Mouse (Mus musculus) intestine, embryonic 15.5 days (tissue): ENCODE measurements around the gene Gm9903. TPM values are rescaled to one million over a fixed set of nuclear protein-coding genes. Genes with fewer than 3 reads are reported as not detected.

Experiments used
- ATAC-seq: fragments of 200-750 bp; cut with Nextera tagmentation; 2 replicates; pipeline ENCODE4 v1.8.0; 2017; ENCODE audit warnings: moderate TSS enrichment, moderate library complexity
- H3K27ac ChIP-seq: fragments of 300-500 bp; sonication (generic); 2 replicates; pipeline ENCODE4 v1.5.1; 2015; ENCODE audit warnings: mild to moderate bottlenecking, inconsistent platforms
- H3K27me3 ChIP-seq: fragments of 300-500 bp; sonication (generic); replicated peaks from 2 replicates; pipeline ENCODE4 v1.6.1; 2015; ENCODE audit warnings: inconsistent platforms
- H3K36me3 ChIP-seq: fragments of 300-500 bp; sonication (generic); 2 replicates; pipeline ENCODE4 v1.6.1; 2015; ENCODE audit warnings: inconsistent platforms
- H3K4me1 ChIP-seq: fragments of 300-500 bp; sonication (generic); replicated peaks from 2 replicates; pipeline ENCODE4 v1.6.1; 2015; ENCODE audit warnings: inconsistent platforms
- H3K4me2 ChIP-seq: fragments of 300-500 bp; sonication (generic); replicated peaks from 2 replicates; pipeline ENCODE4 v1.6.1; 2015; ENCODE audit warnings: mild to moderate bottlenecking, inconsistent platforms
- H3K4me3 ChIP-seq: fragments of 300-500 bp; sonication (generic); replicated peaks from 2 replicates; pipeline ENCODE4 v1.5.1; 2015; ENCODE audit warnings: inconsistent platforms
- H3K9ac ChIP-seq: fragments of 300-500 bp; sonication (generic); 2 replicates; pipeline ENCODE4 v1.6.1; 2015; ENCODE audit warnings: inconsistent platforms
- H3K9me3 ChIP-seq: fragments of 300-500 bp; sonication (generic); 2 replicates; pipeline ENCODE4 v1.6.1; 2016; ENCODE audit warnings: inconsistent platforms
- WGBS: fragments of 180-500 bp; shearing (Covaris S2); methylation state at CpG from one replicate; pipeline ENCODE4 v1.1.7; 2015; 5-methylcytosine and 5-hydroxymethylcytosine counted together
- polyA plus RNA-seq: library from polyadenylated mRNA; unstranded; fragments of >200 nt; fragmentation: Nextera tagmentation; extraction: Ambion mirVana; gene quantifications from 2 replicates; pipeline ENCODE4 v1.2.1, GENCODE M21; 2015

Gm9903 gene
- polyA plus RNA-seq, 1 experiment from 2014 or later = 0.26 TPM

DNA sequence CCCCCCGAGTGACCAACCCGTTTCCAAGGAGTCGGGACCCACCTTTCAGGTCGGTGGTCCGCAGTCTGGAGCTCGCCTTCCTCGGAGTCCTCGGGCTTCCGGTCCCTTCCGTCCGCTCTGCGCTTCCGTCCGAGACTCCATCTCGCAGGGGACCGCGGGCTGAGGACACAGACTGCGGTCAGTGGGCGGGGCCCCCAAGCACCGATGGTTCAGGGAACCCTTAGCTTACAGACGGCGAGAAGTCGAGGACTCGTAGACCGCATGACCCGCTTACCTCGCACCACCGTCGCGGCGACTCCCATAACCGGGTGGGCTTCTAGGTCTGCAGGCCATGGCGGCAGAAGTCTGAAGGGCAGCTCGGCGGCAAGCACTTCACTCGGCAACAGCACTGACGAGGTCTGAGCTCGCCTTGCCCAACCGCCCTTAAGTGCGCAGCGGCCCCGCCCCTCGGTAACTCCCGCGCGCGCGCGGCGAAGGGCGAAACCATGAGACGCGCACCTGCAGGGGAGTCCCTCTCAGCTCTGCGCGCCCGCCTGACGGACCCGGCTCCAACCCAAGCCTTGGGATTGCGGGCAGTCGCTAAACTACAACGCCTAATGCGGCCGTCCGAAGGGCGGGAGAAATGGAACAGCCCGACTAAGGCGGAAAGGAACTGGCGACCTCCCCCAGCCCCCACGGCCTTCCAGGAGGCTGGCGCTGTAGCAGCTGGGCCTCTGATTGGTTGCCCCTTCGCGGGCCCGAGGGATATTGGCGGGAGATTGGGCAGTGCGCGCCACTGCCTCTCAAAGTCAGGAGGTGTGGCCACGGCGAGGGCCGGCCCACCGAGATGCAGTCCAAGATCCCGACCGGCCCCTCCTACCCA lies 22.4 kb downstream of the Gm9903 start, which contains the start of gene Slbp:
Gene Slbp, minus strand, starts transcription at position 654 of the 862 bp plus-strand sequence.
- peaks cover 17% of the 10 kb centered on the region; the same call in 1 of the 2 replicates for H3K36me3 ChIP-seq
- H3K9me3 ChIP-seq = no peaks in the 10 kb centered on the region
- ATAC-seq = peak; percentile 96
- H3K9ac ChIP-seq = peak within 1 kb of the TSS; percentile 77
- H3K4me3 ChIP-seq = peak within 1 kb of the TSS; percentile 73
- no peaks in the 10 kb centered on the region for H3K27me3 ChIP-seq
- WGBS = under 1% methylated on average over 82 of the region's 82 CpGs
- H3K27ac ChIP-seq = peak within 1 kb of the TSS; percentile 97
- H3K4me1 ChIP-seq = peaks cover 23% of the 10 kb centered on the region
- H3K4me2 ChIP-seq = peak within 1 kb of the TSS; percentile 62

DNA sequence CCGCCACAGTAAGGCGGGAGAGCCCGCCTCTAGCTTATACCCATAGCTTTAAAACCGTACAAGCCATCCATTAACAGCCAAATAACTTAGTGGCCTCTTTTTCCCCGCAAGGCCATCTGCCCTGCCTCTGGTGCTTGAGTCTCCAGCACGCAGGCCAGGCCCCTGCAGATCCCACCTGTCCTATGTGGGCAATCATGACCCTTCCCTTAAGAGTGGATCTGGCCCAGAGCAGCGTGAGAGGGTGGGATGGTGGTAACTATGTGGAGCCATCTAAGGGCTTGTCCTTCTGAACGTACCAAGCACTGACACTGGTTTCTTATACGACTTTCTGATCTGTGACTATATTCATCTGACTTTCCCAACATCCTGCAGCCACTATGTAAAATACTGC lies 23.1 kb downstream of the Gm9903 start:
- peaks cover 11% of the 10 kb centered on the region; the same call in 1 of the 2 replicates for H3K36me3 ChIP-seq
- peak overlapping the region; percentile 71 for H3K27ac ChIP-seq

DNA sequence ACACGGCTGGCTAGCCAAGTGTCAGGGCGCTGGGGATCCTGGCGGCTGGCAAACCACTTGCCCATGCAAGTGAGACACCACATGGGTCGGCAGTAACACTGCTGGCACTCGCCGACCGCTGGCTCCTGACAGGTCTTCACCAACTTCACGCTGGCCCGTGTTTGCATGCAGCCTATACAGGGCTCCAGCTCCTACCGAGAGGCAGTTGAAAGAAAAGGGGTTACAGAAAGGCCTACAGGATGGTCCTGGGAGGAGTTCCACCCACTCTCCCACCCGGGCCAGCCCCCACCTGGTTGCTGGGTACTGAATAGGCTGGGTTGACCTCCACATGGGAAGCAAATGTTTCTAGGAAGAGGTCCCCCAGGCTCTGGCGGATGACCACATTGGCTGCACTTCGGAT lies 24.7 kb downstream of the Gm9903 start:
- Histone ChIP-seq H3K9ac (no peak overlapping the region), H3K4me1 (peaks cover 30% of the 10 kb centered on the region), H3K27ac (no peak overlapping the region), H3K4me3 (no peak overlapping the region), H3K27me3 (no peaks in the 10 kb centered on the region), H3K9me3 (no peaks in the 10 kb centered on the region), H3K4me2 (no peak overlapping the region), H3K36me3 (peaks cover 7% of the 10 kb centered on the region; the same call in 1 of the 2 replicates)
- 92% methylated on average over 13 of the region's 13 CpGs for WGBS
- ATAC-seq = no peak

More for the DNA sequence above, 23.1 kb downstream of the Gm9903 start:
- H3K4me2 ChIP-seq = peak overlapping the region; percentile 62
- H3K4me3 ChIP-seq = peak overlapping the region; percentile 27
- H3K9ac ChIP-seq = peak overlapping the region; percentile 52
- ATAC-seq = peak; percentile 22
- WGBS = 2% methylated on average over 9 of the region's 9 CpGs
- no peaks in the 10 kb centered on the region for H3K9me3 ChIP-seq
- H3K27me3 ChIP-seq = no peaks in the 10 kb centered on the region
- H3K4me1 ChIP-seq = peaks cover 24% of the 10 kb centered on the region

DNA sequence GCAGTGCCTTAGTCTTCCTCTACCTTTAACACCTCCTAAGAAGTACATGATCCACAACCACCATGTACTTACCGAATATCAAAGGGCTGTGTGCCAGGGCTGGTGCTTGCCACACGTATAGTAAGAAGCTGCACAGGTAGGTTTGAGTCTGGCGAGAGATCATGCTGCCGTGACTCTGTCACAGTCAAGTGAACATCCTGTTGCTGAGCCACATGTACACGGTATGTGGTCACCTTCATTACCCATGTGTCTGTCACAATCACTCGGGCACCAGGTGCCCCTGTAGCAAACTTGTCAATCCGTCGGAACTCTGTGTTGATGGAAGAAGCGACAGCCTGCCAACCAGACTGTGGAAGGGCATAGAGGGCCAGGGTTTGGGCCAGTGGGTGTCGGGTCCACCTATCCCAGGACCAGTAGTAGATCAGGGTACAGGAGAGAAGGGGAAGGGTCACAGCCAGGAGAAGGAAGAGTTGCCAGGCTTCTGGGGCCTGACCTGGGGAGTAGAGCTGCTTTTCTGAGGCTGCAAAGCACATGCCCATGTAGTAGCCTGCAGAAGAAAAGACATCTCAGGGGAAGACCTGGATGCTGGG lies 25.6 kb downstream of the Gm9903 start:
- no peak overlapping the region for H3K4me2 ChIP-seq
- no peak overlapping the region for H3K4me3 ChIP-seq
- no peak for ATAC-seq
- no peaks in the 10 kb centered on the region for H3K9me3 ChIP-seq
- H3K36me3 ChIP-seq = peaks cover 5% of the 10 kb centered on the region; the same call in 1 of the 2 replicates
- peak overlapping the region; percentile 38; the same call in 1 of the 2 replicates for H3K9ac ChIP-seq
- no peaks in the 10 kb centered on the region for H3K27me3 ChIP-seq
- H3K27ac ChIP-seq = no peak overlapping the region
- WGBS = 92% methylated on average over 10 of the region's 10 CpGs
- H3K4me1 ChIP-seq = peaks cover 28% of the 10 kb centered on the region

DNA sequence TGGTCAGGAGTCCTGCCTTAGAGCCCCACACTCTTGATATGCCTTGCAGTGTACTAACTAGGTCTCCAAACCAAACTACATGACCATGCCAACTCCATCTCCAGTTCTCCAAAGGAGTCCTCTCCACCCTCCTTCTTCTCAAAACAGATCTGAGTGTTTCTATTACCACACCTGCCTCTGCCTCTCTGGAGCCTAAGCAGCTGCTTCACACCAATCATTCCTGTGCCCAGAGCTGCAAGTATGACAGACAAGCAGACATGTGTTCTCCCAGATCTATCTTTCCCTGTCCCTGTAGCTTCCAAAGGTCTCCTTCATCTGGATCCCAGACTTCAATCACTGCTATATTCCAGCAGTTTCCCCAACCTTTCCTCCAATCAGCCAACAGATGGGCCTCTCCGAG lies 27.0 kb downstream of the Gm9903 start:
- H3K4me1 ChIP-seq = peaks cover 26% of the 10 kb centered on the region
- ATAC-seq = no peak
- 23% methylated on average over 1 of the region's 1 CpGs for WGBS

DNA sequence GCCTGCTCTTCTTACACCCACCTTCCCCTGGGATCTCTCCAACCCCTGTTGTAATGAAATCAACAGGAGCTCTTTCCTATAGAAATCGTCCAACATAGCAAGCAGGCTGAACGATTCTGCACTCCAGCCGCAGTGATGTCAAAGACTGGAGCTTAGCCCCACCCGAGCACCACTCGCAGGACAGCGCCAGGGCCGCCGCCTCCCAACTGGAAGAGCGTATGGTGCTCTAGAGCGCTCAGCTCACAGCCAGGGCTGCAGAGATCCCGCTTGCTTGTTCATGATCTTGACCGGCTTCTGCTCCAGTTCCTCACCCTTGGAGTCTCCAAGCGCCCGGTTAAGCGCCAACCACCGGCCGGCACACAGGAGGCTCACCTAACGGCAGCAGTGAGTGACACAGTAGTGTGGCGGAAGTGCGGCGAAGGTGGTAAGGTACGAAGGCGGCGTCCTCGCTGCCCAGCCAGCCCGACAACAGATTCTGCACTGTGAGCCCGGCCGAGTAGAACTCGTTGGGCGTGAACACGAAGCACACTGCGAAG lies 27.6 kb downstream of the Gm9903 start:
- H3K27ac ChIP-seq = peak overlapping the region; percentile 85
- peaks cover 8% of the 10 kb centered on the region; the same call in 1 of the 2 replicates for H3K36me3 ChIP-seq
- peak overlapping the region; percentile 76 for H3K4me3 ChIP-seq
- peaks cover 26% of the 10 kb centered on the region for H3K4me1 ChIP-seq
- H3K27me3 ChIP-seq = no peaks in the 10 kb centered on the region
- ATAC-seq = peak; percentile 57
- no peaks in the 10 kb centered on the region for H3K9me3 ChIP-seq
- WGBS = under 1% methylated on average over 32 of the region's 32 CpGs
- peak overlapping the region; percentile 75 for H3K4me2 ChIP-seq
- H3K9ac ChIP-seq = peak overlapping the region; percentile 61

More for the DNA sequence above, 27.0 kb downstream of the Gm9903 start:
- H3K4me3 ChIP-seq = peak overlapping the region; percentile 76
- peak overlapping the region; percentile 75 for H3K4me2 ChIP-seq
- peaks cover 8% of the 10 kb centered on the region; the same call in 1 of the 2 replicates for H3K36me3 ChIP-seq
- no peaks in the 10 kb centered on the region for H3K27me3 ChIP-seq
- H3K9me3 ChIP-seq = no peaks in the 10 kb centered on the region
- peak overlapping the region; percentile 61 for H3K9ac ChIP-seq
- peak overlapping the region; percentile 85; the same call in 1 of the 2 replicates for H3K27ac ChIP-seq

DNA sequence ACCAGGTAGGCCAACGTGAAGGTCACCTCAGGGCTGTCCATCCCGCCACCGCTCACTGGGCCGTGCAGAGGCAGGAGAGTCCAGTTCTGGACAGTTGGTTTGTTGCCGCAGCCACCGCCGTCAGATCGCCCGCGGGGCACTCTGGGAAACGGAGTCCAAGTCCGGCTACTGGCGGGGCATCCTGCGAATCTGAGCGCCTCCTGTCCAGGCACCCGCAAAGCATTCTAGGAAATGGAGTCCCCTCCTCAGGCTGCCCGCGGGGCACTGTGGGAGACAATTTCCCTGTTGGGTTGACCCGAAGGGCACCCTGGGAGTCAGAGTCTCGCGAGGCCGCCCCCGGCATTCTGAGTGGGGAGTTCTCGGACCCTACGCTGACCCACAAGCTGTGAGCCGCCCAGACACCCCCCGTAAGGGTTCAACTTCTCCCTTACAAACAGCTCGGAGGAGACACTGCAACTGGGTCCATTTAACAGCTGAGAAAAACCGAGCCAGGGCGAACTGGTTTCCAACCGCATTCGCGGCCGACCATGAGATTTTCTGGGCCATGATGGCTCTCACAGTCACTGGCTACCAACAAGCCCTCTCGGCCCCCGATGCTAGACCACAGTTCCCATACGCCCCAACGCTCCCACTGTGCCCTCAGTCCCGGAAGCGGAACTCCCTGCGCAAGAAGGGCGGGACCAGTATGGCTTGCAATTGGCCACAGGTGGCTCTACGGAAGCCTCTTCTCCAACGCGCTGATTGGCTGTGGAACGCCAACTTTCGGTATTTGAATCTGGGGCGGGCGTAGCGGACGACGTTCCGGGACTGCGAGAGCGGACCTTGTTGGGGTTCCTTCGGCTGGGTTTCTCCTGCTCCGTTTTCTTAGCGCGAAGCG lies 28.3 kb downstream of the Gm9903 start, which contains the start of the genes Tacc3 and Tmem129:
Gene Tacc3, plus strand, starts transcription at position 342 of the 877 bp plus-strand sequence.
Gene Tmem129, minus strand, starts transcription at position 630 of the 877 bp plus-strand sequence.
- peak within 1 kb of the TSS; percentile 95 for H3K27ac ChIP-seq
- peak; percentile 97 for ATAC-seq
- under 1% methylated on average over 60 of the region's 60 CpGs for WGBS
- peak within 1 kb of the TSS; percentile 61 for H3K9ac ChIP-seq
- H3K27me3 ChIP-seq = no peaks in the 10 kb centered on the region
- H3K4me1 ChIP-seq = peaks cover 24% of the 10 kb centered on the region
- peak within 1 kb of the TSS; percentile 75 for H3K4me2 ChIP-seq
- H3K9me3 ChIP-seq = no peaks in the 10 kb centered on the region
- peak within 1 kb of the TSS; percentile 76 for H3K4me3 ChIP-seq
- H3K36me3 ChIP-seq = peaks cover 12% of the 10 kb centered on the region

DNA sequence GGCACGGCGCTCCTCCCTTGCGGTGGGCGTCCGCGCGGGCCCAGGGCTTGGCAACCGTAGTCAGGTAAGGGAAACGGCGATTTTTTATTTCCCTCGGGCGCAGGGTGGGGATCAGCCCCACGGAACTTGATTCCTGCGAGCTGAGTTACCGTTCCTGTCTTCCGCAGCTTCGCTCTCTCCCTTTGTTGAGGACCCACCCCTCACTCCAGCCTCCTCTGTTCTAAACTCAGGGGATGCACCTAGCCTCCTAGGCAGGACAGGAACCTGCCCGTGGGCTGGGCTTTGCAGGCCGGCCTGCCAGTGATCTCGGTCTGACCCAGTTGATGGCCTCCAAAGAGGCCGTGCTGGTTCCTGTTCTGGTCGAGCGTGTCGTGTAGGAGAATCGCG lies 28.9 kb downstream of the Gm9903 start:
- Histone ChIP-seq H3K27ac (peak overlapping the region; percentile 48; the same call in 1 of the 2 replicates), H3K27me3 (no peaks in the 10 kb centered on the region), H3K4me1 (peaks cover 19% of the 10 kb centered on the region), H3K9ac (peak overlapping the region; percentile 61), H3K4me3 (peak overlapping the region; percentile 76), H3K36me3 (peaks cover 13% of the 10 kb centered on the region), H3K9me3 (no peaks in the 10 kb centered on the region), H3K4me2 (peak overlapping the region; percentile 68)
- WGBS = under 1% methylated on average over 26 of the region's 26 CpGs
- ATAC-seq = peak; percentile 6

DNA sequence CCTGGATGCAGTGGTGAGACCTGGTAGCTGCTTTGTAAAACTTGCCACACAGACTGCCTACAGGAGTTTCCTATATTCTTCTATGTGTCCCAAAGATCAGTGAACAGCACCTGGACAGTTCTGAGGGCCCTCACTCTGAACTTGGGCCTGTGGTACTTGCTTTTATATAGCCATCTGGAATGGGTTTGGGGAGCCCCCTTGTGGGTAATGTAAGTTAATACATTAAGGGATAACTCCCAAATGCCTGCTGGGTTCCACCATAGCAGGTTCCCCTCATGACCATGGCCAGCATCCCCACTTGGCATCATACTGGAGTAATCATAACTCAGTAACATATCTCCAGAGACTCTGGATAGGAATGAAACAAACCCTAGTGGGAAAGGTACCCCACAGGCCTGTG lies 38.5 kb downstream of the Gm9903 start:
- no peak overlapping the region for H3K4me2 ChIP-seq
- no peak overlapping the region for H3K27ac ChIP-seq
- H3K9me3 ChIP-seq = no peaks in the 10 kb centered on the region
- no peaks in the 10 kb centered on the region for H3K4me1 ChIP-seq
- peaks cover 47% of the 10 kb centered on the region for H3K36me3 ChIP-seq
- no peak overlapping the region for H3K9ac ChIP-seq
- no peak for ATAC-seq
- H3K4me3 ChIP-seq = no peak overlapping the region
- no peaks in the 10 kb centered on the region for H3K27me3 ChIP-seq

DNA sequence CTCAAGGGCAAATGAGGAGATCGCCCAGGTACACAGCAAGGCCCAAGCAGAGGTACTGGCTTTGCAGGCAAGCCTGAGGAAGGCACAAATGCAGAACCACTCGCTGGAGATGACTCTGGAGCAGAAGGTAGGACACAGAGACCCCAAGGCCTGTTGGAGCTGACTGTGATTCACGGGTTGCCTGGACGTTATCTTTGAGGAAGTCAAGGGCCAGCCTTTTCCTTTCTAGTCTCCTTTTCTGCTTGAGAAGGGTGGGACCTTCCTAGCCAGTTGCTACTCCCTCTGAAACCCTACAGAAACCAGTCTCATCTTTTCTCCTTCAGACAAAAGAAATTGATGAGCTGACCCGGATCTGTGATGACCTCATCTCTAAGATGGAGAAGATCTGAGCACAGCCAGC lies 41.9 kb downstream of the Gm9903 start:
- Histone ChIP-seq H3K4me1 (no peaks in the 10 kb centered on the region), H3K36me3 (peaks cover 39% of the 10 kb centered on the region), H3K27me3 (no peaks in the 10 kb centered on the region), H3K4me2 (no peak overlapping the region), H3K9ac (no peak overlapping the region), H3K4me3 (no peak overlapping the region), H3K9me3 (no peaks in the 10 kb centered on the region), H3K27ac (no peak overlapping the region)
- WGBS = 68% methylated on average over 5 of the region's 5 CpGs
- no peak for ATAC-seq

DNA sequence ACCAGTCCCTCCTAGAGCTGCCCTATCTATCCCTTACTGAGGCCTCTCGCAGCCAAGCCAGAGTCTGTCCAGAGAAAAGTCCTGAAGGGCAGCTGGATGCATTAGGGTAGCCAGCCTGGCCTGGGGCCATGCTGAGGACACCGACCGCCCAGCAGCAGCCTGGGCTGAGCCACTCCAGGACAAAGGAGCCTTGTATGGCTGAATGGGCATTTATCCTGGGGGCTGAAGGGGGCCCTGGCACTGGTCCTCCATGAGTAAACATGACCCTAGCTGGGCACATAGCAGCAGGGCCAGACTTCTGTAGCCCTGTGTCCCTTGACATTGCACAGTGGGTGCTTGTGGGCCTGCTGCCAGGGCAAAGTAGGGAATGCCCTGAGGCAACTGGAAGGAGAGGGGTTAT lies 44.7 kb downstream of the Gm9903 start:
- ATAC-seq = peak; percentile 65
- Histone ChIP-seq H3K9me3 (no peaks in the 10 kb centered on the region), H3K4me1 (no peaks in the 10 kb centered on the region), H3K27ac (no peak overlapping the region), H3K4me3 (no peak overlapping the region), H3K9ac (no peak overlapping the region), H3K27me3 (no peaks in the 10 kb centered on the region), H3K4me2 (no peak overlapping the region), H3K36me3 (peaks cover 15% of the 10 kb centered on the region)
- 71% methylated on average over 3 of the region's 3 CpGs for WGBS
